Mouse (Mus musculus) intestine, embryonic 16.5 days (tissue): ENCODE measurements around the gene Acvr1b. TPM values are rescaled to one million over a fixed set of nuclear protein-coding genes. Genes with fewer than 3 reads are reported as not detected.

Experiments used
- ATAC-seq: fragments of 200-750 bp; cut with Nextera tagmentation; 2 replicates; pipeline ENCODE4 v1.8.0; 2017; ENCODE audit warnings: moderate TSS enrichment, moderate library complexity
- H3K27ac ChIP-seq: fragments of 300-500 bp; sonication (generic); 2 replicates; pipeline ENCODE4 v1.5.1; 2014; ENCODE audit warnings: mild to moderate bottlenecking, low read length
- H3K27me3 ChIP-seq: fragments of 300-500 bp; sonication (generic); replicated peaks from 2 replicates; pipeline ENCODE4 v1.6.1; 2014; ENCODE audit warnings: low read length, control low read depth, mixed read lengths; ENCODE audit not compliant: control insufficient read depth, insufficient read depth
- H3K36me3 ChIP-seq: fragments of 300-500 bp; sonication (generic); 2 replicates; pipeline ENCODE4 v1.6.1; 2014; ENCODE audit warnings: low read length, control low read depth; ENCODE audit not compliant: control insufficient read depth, insufficient read depth
- H3K4me1 ChIP-seq: fragments of 300-500 bp; sonication (generic); 2 replicates; pipeline ENCODE4 v1.6.1; 2014; ENCODE audit warnings: low read length, control low read depth, mixed read lengths; ENCODE audit not compliant: control insufficient read depth, insufficient read depth
- H3K4me2 ChIP-seq: fragments of 300-500 bp; sonication (generic); 2 replicates; pipeline ENCODE4 v1.6.1; 2014; ENCODE audit warnings: low read depth, low read length, control low read depth
- H3K4me3 ChIP-seq: fragments of 300-500 bp; sonication (generic); 2 replicates; pipeline ENCODE4 v1.5.1; 2014; ENCODE audit warnings: mild to moderate bottlenecking, low read length
- H3K9ac ChIP-seq: fragments of 300-500 bp; sonication (generic); 2 replicates; pipeline ENCODE4 v1.6.1; 2014; ENCODE audit warnings: low read depth, low read length
- H3K9me3 ChIP-seq: fragments of 300-500 bp; sonication (generic); 2 replicates; pipeline ENCODE4 v1.6.1; 2016; ENCODE audit warnings: low read length, control low read depth; ENCODE audit not compliant: control insufficient read depth
- WGBS: fragments of 180-500 bp; shearing (Covaris S2); extraction: QIAGEN DNeasy Blood & Tissue Kit; methylation state at CpG from one replicate; pipeline ENCODE4 v1.1.7; 2014; 5-methylcytosine and 5-hydroxymethylcytosine counted together
- polyA plus RNA-seq: library from polyadenylated mRNA; unstranded; fragments of >200 nt; fragmentation: Nextera tagmentation; extraction: Ambion mirVana; gene quantifications from 2 replicates; pipeline ENCODE4 v1.2.1, GENCODE M21; 2015

Gene Acvr1b
- polyA plus RNA-seq, 1 experiment from 2014 or later = 10.4 TPM

GRCm38 (mm10) chr15:101144176-101144575 lies 29.7 kb upstream of the Acvr1b start:
- H3K36me3 ChIP-seq = no peaks in the 10 kb centered on the region; the same call in 1 of the 2 replicates
- peak overlapping the region; percentile 41 for H3K4me3 ChIP-seq
- H3K27ac ChIP-seq = peak overlapping the region; percentile 97
- no peak for ATAC-seq
- peak overlapping the region; percentile 57 for H3K4me2 ChIP-seq
- peaks cover 66% of the 10 kb centered on the region for H3K4me1 ChIP-seq
- H3K27me3 ChIP-seq = no peaks in the 10 kb centered on the region
- H3K9me3 ChIP-seq = no peaks in the 10 kb centered on the region
- 85% methylated on average over 5 of the region's 5 CpGs for WGBS
- H3K9ac ChIP-seq = peak overlapping the region; percentile 67

GRCm38 (mm10) chr15:101144779-101145178 lies 29.1 kb upstream of the Acvr1b start:
- Histone ChIP-seq H3K36me3 (no peaks in the 10 kb centered on the region; the same call in 1 of the 2 replicates), H3K4me3 (peak overlapping the region; percentile 41), H3K4me1 (peaks cover 59% of the 10 kb centered on the region), H3K9ac (peak overlapping the region; percentile 67), H3K9me3 (no peaks in the 10 kb centered on the region), H3K27me3 (no peaks in the 10 kb centered on the region), H3K27ac (peak overlapping the region; percentile 97), H3K4me2 (peak overlapping the region; percentile 57)
- 55% methylated on average over 8 of the region's 8 CpGs for WGBS
- peak; percentile 6; the same call in 1 of the 2 replicates for ATAC-seq

- Histone ChIP-seq H3K4me2 (peak overlapping the region; percentile 57), H3K36me3 (no peaks in the 10 kb centered on the region; the same call in 1 of the 2 replicates), H3K27ac (peak overlapping the region; percentile 97), H3K4me3 (peak overlapping the region; percentile 41), H3K9ac (peak overlapping the region; percentile 67), H3K9me3 (no peaks in the 10 kb centered on the region), H3K4me1 (peaks cover 52% of the 10 kb centered on the region), H3K27me3 (no peaks in the 10 kb centered on the region)
- ATAC-seq = peak; percentile 95
- WGBS = 7% methylated on average over 19 of the region's 19 CpGs
Observed at GRCm38 (mm10) chr15:101145424-101146099, 28.3 kb upstream of the Acvr1b start.

- H3K4me2 ChIP-seq = peak overlapping the region; percentile 57
- H3K9ac ChIP-seq = peak overlapping the region; percentile 62
- H3K36me3 ChIP-seq = no peaks in the 10 kb centered on the region
- H3K4me1 ChIP-seq = peaks cover 47% of the 10 kb centered on the region
- no peaks in the 10 kb centered on the region for H3K27me3 ChIP-seq
- no peaks in the 10 kb centered on the region for H3K9me3 ChIP-seq
- H3K27ac ChIP-seq = peak overlapping the region; percentile 64
- no peak for ATAC-seq
- 53% methylated on average over 15 of the region's 15 CpGs for whole genome bisulfite sequencing
- H3K4me3 ChIP-seq = no peak overlapping the region
Observed at GRCm38 (mm10) chr15:101146100-101146965, 27.5 kb upstream of the Acvr1b start.

GRCm38 (mm10) chr15:101147115-101147909 lies 26.6 kb upstream of the Acvr1b start:
- peak overlapping the region; percentile 23; the same call in 1 of the 2 replicates for H3K9ac ChIP-seq
- ATAC-seq = no peak
- H3K27ac ChIP-seq = peak overlapping the region; percentile 24; the same call in 1 of the 2 replicates
- 61% methylated on average over 16 of the region's 16 CpGs for WGBS
- no peaks in the 10 kb centered on the region for H3K36me3 ChIP-seq
- H3K27me3 ChIP-seq = no peaks in the 10 kb centered on the region
- H3K4me3 ChIP-seq = no peak overlapping the region
- peaks cover 47% of the 10 kb centered on the region for H3K4me1 ChIP-seq
- no peaks in the 10 kb centered on the region for H3K9me3 ChIP-seq
- H3K4me2 ChIP-seq = no peak overlapping the region

GRCm38 (mm10) chr15:101147910-101148273 lies 26.0 kb upstream of the Acvr1b start:
- Histone ChIP-seq H3K9ac (peak overlapping the region; percentile 23; the same call in 1 of the 2 replicates), H3K4me3 (no peak overlapping the region), H3K4me1 (peaks cover 42% of the 10 kb centered on the region), H3K27ac (peak overlapping the region; percentile 24; the same call in 1 of the 2 replicates), H3K27me3 (no peaks in the 10 kb centered on the region), H3K4me2 (no peak overlapping the region), H3K9me3 (no peaks in the 10 kb centered on the region), H3K36me3 (no peaks in the 10 kb centered on the region)
- 14% methylated on average over 6 of the region's 6 CpGs for WGBS
- no peak for ATAC-seq

- H3K4me2 ChIP-seq = no peak overlapping the region
- whole genome bisulfite sequencing = 56% methylated on average over 6 of the region's 6 CpGs
- H3K9ac ChIP-seq = no peak overlapping the region
- H3K36me3 ChIP-seq = no peaks in the 10 kb centered on the region
- no peak overlapping the region for H3K27ac ChIP-seq
- H3K4me1 ChIP-seq = peaks cover 35% of the 10 kb centered on the region
- no peak for ATAC-seq
- no peaks in the 10 kb centered on the region for H3K9me3 ChIP-seq
- H3K27me3 ChIP-seq = no peaks in the 10 kb centered on the region
- H3K4me3 ChIP-seq = no peak overlapping the region
Observed at GRCm38 (mm10) chr15:101148604-101149003, 25.3 kb upstream of the Acvr1b start.

- Histone ChIP-seq H3K36me3 (no peaks in the 10 kb centered on the region), H3K9me3 (no peaks in the 10 kb centered on the region), H3K4me3 (no peak overlapping the region), H3K9ac (no peak overlapping the region), H3K27ac (no peak overlapping the region), H3K4me2 (no peak overlapping the region), H3K27me3 (no peaks in the 10 kb centered on the region), H3K4me1 (peaks cover 12% of the 10 kb centered on the region)
- 71% methylated on average over 9 of the region's 9 CpGs for WGBS
- ATAC-seq = no peak
Observed at GRCm38 (mm10) chr15:101151409-101152261, 22.2 kb upstream of the Acvr1b start.
